Mouse (Mus musculus) B cell, adult 67 days (primary cell): ENCODE measurements around the gene Aqp5. TPM values are rescaled to one million over a fixed set of nuclear protein-coding genes. Genes with fewer than 3 reads are reported as not detected.

Experiments
- total RNA-seq, 2 experiments: library from RNA; stranded (reverse); gene quantifications; 4 replicates each; pipeline ENCODE4 v1.2.4; 2023

The Aqp5 gene
- total RNA-seq: not detected

DNA sequence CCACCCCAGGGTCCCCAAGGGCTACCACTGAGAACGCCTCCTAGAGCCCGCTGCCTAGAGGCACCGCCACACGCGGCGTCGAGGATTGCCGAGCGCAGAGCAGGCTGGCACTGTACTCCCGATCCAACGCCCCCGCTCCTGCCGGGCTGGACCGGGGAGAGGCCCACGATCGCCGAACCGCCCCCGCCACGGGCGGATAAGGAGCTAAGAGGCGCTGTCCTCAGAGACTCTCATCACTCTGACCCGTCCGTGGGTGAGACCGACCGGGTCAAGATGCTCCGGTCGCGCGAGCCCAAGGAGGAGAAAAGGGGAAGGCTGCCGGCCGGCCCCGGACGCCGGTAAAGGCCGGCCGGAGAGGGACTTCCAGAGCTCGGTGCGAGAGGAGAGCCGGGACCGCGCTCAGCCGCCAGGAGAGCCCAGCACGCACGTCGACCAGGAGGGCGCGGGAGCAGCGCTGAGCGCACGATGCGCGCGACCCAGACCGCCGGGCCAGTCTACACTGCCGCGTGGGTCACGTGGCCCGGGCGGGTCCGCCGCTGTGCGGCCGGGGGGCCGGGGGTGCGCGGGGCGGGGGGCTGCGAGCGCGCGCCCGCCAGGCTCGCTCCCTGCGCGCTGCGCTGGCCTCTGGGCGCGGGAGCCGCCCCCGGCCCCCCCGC lies at the start of gene Aqp5:
Gene Aqp5, plus strand, starts transcription at position 354 of the 656 bp plus-strand sequence.

DNA sequence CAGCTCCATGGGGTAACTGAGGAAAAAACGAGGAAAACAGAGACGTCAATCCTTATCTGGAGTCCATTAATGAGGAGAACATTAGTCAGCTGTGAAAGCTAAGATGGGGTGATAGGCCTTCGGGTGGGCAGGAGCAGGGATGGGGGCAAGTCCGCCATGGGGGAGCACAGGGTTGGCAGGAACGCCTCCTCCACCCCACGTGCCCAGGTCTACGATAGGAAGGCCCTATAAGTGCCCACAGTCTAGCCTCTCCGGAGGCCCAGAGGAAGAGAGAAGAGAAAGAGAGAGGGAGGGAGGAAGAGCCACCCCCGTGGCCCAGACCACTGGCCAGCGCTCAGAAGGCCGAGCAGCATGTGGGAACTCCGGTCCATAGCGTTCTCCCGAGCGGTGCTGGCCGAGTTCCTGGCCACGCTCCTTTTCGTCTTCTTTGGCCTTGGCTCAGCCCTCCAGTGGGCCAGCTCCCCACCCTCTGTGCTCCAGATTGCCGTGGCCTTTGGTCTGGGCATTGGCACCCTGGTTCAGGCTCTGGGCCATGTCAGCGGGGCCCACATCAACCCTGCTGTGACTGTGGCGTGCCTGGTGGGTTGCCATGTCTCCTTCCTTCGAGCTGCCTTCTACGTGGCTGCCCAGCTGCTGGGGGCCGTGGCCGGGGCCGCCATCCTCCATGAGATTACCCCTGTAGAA lies 11.6 kb upstream of the Aqp5 start, which contains the start of gene Aqp2:
Gene Aqp2, plus strand, starts transcription at position 254 of the 684 bp plus-strand sequence.

DNA sequence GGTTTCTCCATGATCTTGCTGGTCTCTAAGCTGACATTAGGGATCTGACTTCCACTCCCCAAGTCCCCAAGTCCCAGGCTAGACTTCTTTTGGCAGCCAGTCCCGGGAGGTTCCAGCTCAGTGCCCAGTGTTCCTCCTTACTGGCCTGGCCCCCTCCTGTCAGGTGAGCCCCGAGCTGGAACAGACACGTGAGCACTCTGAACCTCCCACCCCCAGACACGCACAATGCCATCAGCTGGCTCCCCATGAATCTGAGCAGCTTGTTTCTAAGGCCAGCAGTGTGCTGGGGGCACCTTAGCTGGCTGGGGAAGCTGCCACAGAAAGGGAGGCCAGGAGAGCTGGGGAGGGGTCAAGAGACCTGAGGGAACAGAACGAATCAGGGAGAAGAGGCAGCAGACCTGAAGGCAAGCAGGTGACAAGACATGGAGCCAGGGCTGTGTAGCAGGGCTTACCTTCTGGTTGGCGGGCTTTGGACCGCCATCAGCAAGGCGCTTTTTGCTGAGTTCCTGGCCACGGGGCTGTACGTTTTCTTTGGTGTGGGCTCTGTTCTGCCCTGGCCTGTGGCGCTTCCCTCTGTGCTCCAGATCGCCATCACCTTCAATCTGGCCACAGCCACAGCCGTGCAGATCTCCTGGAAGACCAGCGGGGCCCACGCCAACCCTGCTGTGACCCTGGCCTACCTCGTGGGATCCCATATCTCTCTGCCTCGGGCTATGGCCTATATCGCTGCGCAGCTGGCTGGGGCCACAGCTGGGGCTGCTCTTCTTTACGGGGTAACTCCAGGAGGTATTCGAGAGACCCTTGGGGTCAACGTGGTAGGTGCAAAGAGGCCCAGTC lies 10.6 kb downstream of the Aqp5 start, which contains the start of gene Aqp6:
Gene Aqp6, plus strand, starts transcription at position 415 of the 837 bp plus-strand sequence.

Other genes starting within 250 kb of the Aqp5 start
- 100 to 1,000 TPM; 129 to 150 TPM for gene Fmnl3, start 220.3 kb upstream of the Aqp5 start, total RNA-seq
- gene Tmbim6, start 197.9 kb upstream of the Aqp5 start, total RNA-seq: 100 to 1,000 TPM; 432 to 442 TPM
- gene Nckap5l, start 133.0 kb upstream of the Aqp5 start, total RNA-seq: 1 to 10 TPM; 6.8 to 8.1 TPM
- 10 to 100 TPM in 1 of 2 experiments, 1 to 10 TPM in 1; 8.0 to 11.9 TPM for gene Bcdin3d, start 116.1 kb upstream of the Aqp5 start, total RNA-seq
- not detected for gene Faim2, start 62.6 kb upstream of the Aqp5 start, total RNA-seq
- not detected for gene Aqp2, start 11.7 kb upstream of the Aqp5 start, total RNA-seq
- gene Aqp6, start 10.6 kb downstream of the Aqp5 start, total RNA-seq: not detected
- 1 to 10 TPM; 4.6 to 6.1 TPM for gene Racgap1, start 60.9 kb downstream of the Aqp5 start, total RNA-seq
- gene Asic1, start 79.6 kb downstream of the Aqp5 start, total RNA-seq: not detected
- 10 to 100 TPM; 60.5 to 72.8 TPM for gene Smarcd1, start 111.3 kb downstream of the Aqp5 start, total RNA-seq
- gene Gm17349, start 114.7 kb downstream of the Aqp5 start, total RNA-seq: 1 to 10 TPM; 6.1 to 6.7 TPM
- under 1 TPM; 0.67 to 0.98 TPM for gene Gpd1, start 126.7 kb downstream of the Aqp5 start, total RNA-seq
- 10 to 100 TPM; 47.2 to 48.6 TPM for gene Cox14, start 134.8 kb downstream of the Aqp5 start, total RNA-seq
- gene Cers5, start 182.1 kb downstream of the Aqp5 start, total RNA-seq: 10 to 100 TPM; 56.3 to 59.3 TPM